Mouse (Mus musculus): ENCODE measurements around the gene Sprr3.

Sprr3 gene

DNA sequence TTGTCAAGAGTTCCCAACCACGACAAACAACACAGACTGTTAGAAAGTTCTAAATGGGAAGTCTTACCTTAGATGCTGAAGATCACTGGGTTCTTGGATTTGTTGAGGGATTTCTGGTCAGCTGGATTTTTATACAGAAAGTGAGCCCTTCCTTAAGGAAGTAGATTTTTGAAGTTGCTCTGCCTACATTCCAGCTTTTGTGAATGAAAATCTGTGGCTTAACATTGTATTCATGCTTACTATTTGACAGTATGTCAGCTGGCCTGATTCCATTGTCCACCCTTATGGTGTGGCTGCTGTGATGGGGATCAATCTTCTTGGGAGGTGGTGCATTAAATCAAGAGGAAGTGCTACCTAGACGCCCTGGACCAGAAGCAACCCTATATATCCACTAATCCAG, at the start of gene Sprr3:
Gene Sprr3 (minus strand): TSS at position 101 of the 400 bp plus-strand sequence.
- WGBS: 70% methylated on average over 2 of the region's 2 CpGs

GRCm38 (mm10) chr3:92508185-92508584, 49.7 kb upstream of the Sprr3 start:
- WGBS: 97% methylated on average over 1 of the region's 1 CpGs

DNA sequence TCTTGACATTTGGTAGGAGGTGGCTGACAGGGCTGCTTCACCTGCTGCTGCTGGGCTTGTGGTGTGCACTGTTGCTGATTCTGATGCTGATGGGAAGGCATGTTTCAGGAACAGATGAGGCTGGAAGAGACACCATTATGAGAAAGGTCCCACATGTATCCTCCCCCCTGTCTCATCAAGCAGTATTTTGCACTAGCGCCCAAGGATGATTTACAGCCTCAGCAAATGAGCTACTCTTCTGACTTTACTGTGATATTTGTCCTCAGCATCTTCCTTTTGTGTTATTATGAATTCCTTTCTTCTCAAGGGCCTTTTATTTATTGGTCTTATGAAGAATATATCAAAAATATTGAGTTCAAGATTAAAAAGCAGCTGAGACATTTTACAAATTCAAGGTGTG, 41.9 kb upstream of the Sprr3 start, which contains the start of gene Sprr4:
Gene Sprr4 (minus strand): TSS at position 101 of the 400 bp plus-strand sequence.
- WGBS: 87% methylated on average over 1 of the region's 1 CpGs

DNA sequence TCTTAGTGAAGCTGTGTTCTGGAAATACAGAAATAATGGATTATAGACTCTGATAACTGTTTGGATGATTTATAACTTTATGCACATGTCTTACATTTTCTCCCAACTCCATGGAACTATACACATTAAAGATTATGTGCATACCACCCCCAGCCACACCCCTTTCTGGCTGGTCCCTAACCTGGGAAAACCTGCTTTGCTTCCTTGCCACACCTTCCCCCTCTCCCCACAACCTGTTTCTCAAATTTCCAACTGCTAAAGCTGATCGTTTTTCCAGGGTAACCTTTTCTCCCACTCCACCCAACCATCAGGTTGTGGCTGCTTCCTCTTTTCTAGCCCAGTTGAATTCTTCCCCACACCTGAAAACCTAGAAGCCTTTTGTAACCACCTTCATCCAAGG, 27.8 kb upstream of the Sprr3 start:
- WGBS: 51% methylated on average over 1 of the region's 1 CpGs

GRCm38 (mm10) chr3:92485863-92486262, 27.3 kb upstream of the Sprr3 start, which contains the start of gene Sprr1a:
Gene Sprr1a (minus strand): TSS chr3:92485895.

DNA sequence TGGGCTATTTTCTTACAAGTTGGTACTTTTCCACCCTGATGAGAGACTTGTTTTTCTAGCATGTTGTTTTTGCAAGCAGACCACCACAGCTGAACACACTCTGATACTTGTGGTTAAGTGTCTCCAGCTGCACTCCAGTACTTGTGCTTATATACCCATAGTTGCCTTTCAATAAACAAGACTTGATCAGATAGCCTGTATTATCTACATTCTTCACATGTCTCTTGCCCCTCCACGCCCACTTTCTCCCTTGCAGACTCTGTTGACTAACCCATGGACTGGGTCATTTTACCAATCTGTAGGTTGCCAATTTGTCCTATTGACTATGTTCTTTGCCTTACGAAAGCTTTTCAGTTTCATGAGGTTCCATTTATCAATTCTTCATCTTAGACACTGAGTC, 11.6 kb upstream of the Sprr3 start:
- WGBS: 88% methylated on average over 2 of the region's 2 CpGs

GRCm38 (mm10) chr3:92466576-92466975, 8.1 kb upstream of the Sprr3 start:
- 86% methylated on average over 1 of the region's 1 CpGs for WGBS

- WGBS: 90% methylated on average over 5 of the region's 5 CpGs
Observed at GRCm38 (mm10) chr3:92455151-92455550, 3.4 kb downstream of the Sprr3 start.

DNA sequence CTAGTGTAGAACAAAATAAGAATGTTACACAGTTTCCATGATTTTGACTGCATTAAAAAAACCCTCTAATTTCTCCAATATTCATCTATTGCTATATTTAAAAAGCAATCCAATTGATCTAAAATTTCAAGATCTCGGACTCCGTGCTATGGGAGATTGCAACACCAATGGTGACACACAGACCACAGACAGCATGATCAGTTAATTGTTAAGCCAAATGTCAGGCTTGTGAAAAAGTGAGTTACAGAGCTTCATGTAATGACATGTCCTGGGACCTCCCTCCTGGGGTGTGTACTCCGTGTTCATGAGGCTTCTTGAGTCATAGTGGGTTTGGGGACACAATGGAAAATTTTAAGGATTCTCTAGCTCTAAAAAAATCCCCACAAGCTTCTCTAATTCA, 18.3 kb downstream of the Sprr3 start:
- WGBS: 85% methylated on average over 3 of the region's 3 CpGs

- 95% methylated on average over 3 of the region's 3 CpGs for WGBS
Observed at GRCm38 (mm10) chr3:92438689-92439088, 19.8 kb downstream of the Sprr3 start, which contains the start of gene Sprr1b. Gene Sprr1b (minus strand): TSS chr3:92438789.

DNA sequence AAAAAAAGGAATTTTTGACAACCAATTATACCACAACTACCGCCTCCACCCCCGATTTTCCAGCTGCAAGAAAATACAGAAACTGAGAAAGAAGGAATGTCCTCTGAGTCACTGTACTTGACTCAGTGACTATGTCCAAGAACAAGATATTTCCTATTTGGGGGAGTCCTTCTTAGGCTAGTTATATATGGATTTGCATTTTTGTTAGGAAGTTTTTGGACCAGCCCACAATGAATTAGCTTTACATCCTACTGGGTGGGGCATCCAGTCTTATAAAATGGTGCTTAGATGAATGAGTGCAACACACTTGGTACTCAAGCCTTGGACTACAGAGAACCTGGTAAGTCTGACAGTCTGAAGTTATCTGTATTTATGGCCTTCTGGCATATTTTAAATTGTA, 26.2 kb downstream of the Sprr3 start, which contains the start of gene Sprr2k:
Gene Sprr2k (plus strand): TSS at position 301 of the 400 bp plus-strand sequence.
- 77% methylated on average over 2 of the region's 2 CpGs for WGBS

DNA sequence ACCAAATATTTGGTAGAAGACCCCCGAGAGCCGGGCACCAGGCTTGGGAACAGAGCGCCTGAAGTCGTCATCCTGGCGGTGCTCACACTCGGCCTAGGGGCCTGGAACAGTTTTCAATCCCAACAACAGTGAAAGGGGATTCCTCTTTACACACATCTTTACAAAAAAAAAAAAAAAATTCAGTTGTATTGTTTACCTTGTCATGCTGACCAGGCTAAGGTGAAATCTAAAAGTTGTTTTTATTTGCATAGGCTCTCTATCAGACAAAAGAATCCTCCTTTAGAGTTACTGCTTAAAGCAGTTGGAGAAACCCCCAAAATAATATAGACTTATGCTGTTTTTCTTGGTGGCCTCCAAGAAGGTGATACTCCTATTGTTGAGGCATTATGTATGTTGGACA, 29.2 kb downstream of the Sprr3 start, which contains the start of gene Gm9774:
Gene Gm9774 (minus strand): TSS at position 101 of the 400 bp plus-strand sequence.
- WGBS: 97% methylated on average over 6 of the region's 6 CpGs

GRCm38 (mm10) chr3:92417782-92418181, 40.7 kb downstream of the Sprr3 start, which contains the start of gene Sprr2j-ps:
Gene Sprr2j-ps (plus strand): TSS chr3:92418082.
- 91% methylated on average over 2 of the region's 2 CpGs for WGBS

GRCm38 (mm10) chr3:92407691-92408090, 50.8 kb downstream of the Sprr3 start, which contains the start of gene Sprr2i:
Gene Sprr2i (plus strand): TSS chr3:92407991.
- 94% methylated on average over 2 of the region's 2 CpGs for WGBS
